Mouse (Mus musculus): ENCODE results near the gene Mest. TPM values are rescaled to one million over a fixed set of nuclear protein-coding genes. Genes with fewer than 3 reads are reported as not detected.

Gene Mest
- total RNA-seq, 4 experiments from 2014 or later = 1.2 to 2.9 (median 1.5) TPM

GRCm38 (mm10) chr6:30738464-30739006 is 15.2 kb downstream of the Mest start:
- no peak for DNase-seq (ENCODE audit: low spot score in 2 of 2)

GRCm38 (mm10) chr6:30739177-30739747 is 15.9 kb downstream of the Mest start:
- no peak for DNase-seq (ENCODE audit: low spot score in 2 of 2)

DNA sequence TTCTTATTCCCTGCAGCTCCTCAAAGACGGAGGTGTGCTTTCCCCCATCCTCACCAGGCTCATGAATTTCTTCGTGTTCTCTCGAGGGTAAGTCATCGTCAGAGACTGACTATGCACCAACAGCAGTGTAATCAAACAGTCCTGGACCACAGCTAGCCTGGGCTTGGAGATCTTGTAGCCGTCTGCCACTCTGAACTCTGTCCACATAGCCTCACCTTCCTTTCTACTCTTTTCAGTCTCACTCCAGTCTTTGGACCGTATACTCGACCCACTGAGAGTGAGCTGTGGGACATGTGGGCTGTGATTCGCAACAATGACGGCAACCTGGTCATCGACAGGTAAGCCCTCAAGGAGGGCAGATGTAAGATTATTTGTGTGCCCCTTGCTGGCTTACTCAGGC is 21.5 kb downstream of the Mest start:
- DNase-seq (ENCODE audit: low spot score in 2 of 2) = no peak

DNA sequence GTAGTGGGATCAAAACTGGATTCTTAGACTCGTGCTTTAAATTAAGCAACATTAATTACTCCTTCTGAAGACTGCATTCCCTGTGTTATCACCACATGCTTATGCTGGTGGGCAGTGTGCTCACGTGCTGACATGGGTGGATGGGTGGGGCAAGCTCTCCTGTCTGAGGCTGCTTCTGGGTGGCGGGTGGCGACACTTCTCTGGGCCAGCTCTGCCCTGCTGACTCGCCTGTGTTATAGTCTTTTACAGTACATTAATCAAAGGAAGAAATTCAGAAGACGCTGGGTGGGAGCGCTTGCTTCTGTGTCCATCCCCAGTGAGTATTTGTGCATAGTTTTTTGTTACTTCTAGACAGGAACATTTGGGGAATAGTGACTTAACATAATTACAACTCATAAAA is 22.2 kb downstream of the Mest start:
- no peak for DNase-seq (ENCODE audit: low spot score in 2 of 2)

DNA sequence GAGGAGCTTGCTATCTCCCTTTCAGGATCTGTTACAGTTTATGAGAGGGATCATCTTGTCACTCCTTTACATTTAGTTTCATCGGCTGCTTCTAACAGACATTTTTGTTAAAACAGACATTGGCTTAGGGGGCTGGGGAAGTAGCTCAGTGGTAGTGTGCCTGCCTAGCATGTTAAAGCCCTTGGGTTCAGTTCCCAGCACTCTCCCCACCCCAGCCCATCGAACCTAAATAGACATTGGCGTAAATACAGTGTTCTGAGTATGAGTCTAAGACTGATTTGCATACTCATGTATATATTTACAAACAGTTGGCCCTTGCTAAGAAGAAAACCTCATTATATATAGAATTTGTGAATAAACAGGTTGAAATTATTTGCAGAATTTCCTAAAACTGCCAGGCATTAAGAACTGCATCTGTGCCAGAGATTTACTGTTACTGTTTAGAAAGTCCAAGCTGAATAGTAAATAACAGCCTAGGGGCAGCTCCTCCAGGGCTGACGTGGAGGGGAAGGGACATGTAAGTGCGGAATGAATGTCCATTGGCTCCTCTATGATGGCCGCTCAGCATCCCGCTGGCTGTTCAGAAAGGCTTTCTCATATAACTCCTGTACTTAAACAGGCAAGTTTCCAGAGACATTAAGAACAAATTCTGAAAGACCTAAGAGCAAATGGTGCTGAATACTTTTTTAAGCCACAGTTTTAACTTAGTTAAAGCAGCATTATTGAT is 24.4 kb downstream of the Mest start:
- DNase-seq (ENCODE audit: low spot score in 2 of 2) = no peak

DNA sequence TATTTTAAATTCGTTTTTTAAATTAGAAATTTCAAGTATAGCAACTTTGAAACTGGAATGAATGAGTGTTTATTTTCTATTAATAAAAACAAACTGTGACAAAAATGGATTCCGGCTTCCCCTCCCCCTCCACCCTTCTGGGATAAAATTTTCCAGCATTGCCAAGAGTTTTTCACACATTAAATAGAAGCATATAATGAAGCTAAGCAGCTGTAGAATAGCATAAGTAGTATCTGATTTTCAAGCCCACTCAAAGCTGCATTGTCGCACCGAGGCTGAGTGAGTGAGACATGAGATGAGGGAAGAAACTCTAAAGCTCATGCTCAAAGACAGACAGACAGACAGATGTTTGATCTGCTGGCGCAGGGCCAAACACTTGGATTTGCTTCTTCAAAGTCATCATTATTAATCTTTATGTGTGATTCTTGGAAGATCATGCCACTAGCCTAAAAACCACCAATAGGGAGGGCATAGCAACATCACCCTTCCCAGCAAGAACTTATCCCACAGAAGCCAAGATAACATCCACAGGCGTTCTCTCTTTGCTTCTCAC is 25.1 kb downstream of the Mest start:
- no peak for DNase-seq (ENCODE audit: low spot score in 2 of 2)

- DNase-seq (ENCODE audit: low spot score in 2 of 2) = no peak
Observed at GRCm38 (mm10) chr6:30749042-30749689, 25.8 kb downstream of the Mest start.

DNA sequence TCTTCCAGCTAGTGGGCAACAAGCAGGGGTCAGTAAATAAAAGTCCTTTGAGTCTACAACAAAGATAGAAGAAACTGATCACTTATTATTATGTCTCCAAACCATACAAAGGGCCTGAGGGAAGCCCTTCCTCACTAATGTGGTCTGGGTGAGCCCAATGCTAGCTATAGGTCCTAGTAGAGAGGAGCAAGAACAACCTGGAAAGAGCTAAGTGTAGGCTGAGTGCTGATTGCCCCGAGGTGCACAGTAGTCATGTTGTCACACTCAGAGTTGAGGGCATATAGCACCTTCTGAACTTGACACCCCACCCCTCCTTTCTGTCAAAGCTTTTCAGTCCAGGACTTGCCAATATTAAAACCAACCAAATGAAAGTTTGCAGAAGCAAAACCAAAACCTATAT is 26.5 kb downstream of the Mest start:
- no peak for DNase-seq (ENCODE audit: low spot score in 2 of 2)

DNA sequence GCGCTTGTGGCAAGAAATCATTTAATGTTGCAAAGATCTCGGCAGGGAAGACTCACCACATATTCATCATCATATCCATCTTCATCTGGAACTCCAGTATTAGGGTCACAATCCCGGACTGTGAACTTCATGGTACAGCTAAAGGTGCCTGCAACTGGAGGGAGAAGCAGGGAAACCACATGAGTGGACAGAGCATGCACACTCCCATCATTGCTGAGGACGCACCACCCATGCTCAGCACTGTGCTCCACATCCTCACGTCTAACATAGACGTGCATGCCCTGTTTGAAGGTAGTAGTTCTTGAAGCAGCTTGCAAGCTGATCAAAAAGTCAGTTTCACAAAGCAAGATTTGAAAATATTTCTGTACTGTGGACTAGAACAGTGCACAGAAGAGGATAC is 27.1 kb downstream of the Mest start:
- DNase-seq (ENCODE audit: low spot score in 2 of 2) = no peak

GRCm38 (mm10) chr6:30751209-30751608 is 27.9 kb downstream of the Mest start:
- DNase-seq (ENCODE audit: low spot score in 2 of 2) = no peak

Small RNAs within 50 kb of the gene (microRNA-seq; reads per million reads assigned to microRNA genes)
- gene Mir335 = 260 reads per million, percentile 65 among the genes with 10 or more reads in this experiment

Other genes starting within 250 kb of the Mest start
- 10 to 100 TPM in 3 of 4 experiments, 1 to 10 TPM in 1; 9.2 to 12.5 (median 10.6) TPM for gene Tmem209, start 213.8 kb upstream of the Mest start, total RNA-seq (2022)
- under 1 TPM in 1 of 4 experiments, not detected in 3; 0.36 TPM for gene Ssmem1, start 213.7 kb upstream of the Mest start, total RNA-seq (2022)
- under 1 TPM in 1 of 4 experiments, not detected in 3; 0.21 TPM for gene Cpa2, start 182.0 kb upstream of the Mest start, total RNA-seq (2022)
- gene Cpa4, start 155.2 kb upstream of the Mest start, total RNA-seq (2022) = not detected
- not detected for gene Cpa5, start 112.5 kb upstream of the Mest start, total RNA-seq (2022)
- not detected for gene Cpa1, start 84.3 kb upstream of the Mest start, total RNA-seq (2022)
- gene Cep41, start 29.8 kb upstream of the Mest start, total RNA-seq (2022) = under 1 TPM; 0.12 to 0.83 (median 0.41) TPM
- 10 to 100 TPM; 13.0 to 14.5 (median 13.4) TPM for gene Copg2, start 173.2 kb downstream of the Mest start, total RNA-seq (2022)
- gene Tsga13, start 192.0 kb downstream of the Mest start, total RNA-seq (2022) = not detected
- gene Klf14, start 235.5 kb downstream of the Mest start, total RNA-seq (2022) = under 1 TPM in 2 of 4 experiments, not detected in 2; 0.11 to 0.17 TPM